Mouse (Mus musculus) forebrain, embryonic 14.5 days (tissue): ENCODE measurements around the gene Kpna7. TPM values are rescaled to one million over a fixed set of nuclear protein-coding genes. Genes with fewer than 3 reads are reported as not detected.
"Not testable (repeated sequence)": the region's sequence is repeated elsewhere in the genome, so short reads cannot be mapped to it uniquely, and the experiment has no call there.

Experiments
- ATAC-seq: fragments of 200-750 bp; cut with Nextera tagmentation; 2 replicates; pipeline ENCODE4 v1.8.0; 2017; ENCODE audit warnings: mild to moderate bottlenecking, moderate library complexity
- DNase-seq: peaks from one replicate; pipeline ENCODE4 v3.0.0-alpha.2; 2015; ENCODE audit warnings: low spot score
- H3K27ac ChIP-seq: fragments of 300-500 bp; sonication (generic); 2 replicates; pipeline ENCODE4 v1.5.1; 2014; ENCODE audit warnings: low read depth, mild to moderate bottlenecking, control low read depth, low read length, moderate library complexity
- H3K27me3 ChIP-seq: fragments of 300-500 bp; sonication (generic); replicated peaks from 2 replicates; pipeline ENCODE4 v1.6.1; 2014; ENCODE audit warnings: low read length, control low read depth, mixed read lengths; ENCODE audit not compliant: control insufficient read depth, insufficient read depth
- H3K36me3 ChIP-seq: fragments of 300-500 bp; sonication (generic); 2 replicates; pipeline ENCODE4 v1.6.1; 2014; ENCODE audit warnings: low read length, control low read depth; ENCODE audit not compliant: control insufficient read depth, insufficient read depth
- H3K4me1 ChIP-seq: fragments of 300-500 bp; sonication (generic); 2 replicates; pipeline ENCODE4 v1.6.1; 2014; ENCODE audit warnings: antibody characterized with exemption, low read length, control low read depth; ENCODE audit not compliant: control insufficient read depth, insufficient read depth
- H3K4me2 ChIP-seq: fragments of 300-500 bp; sonication (generic); 2 replicates; pipeline ENCODE4 v1.6.1; 2014; ENCODE audit warnings: mild to moderate bottlenecking, control low read depth, low read length
- H3K4me3 ChIP-seq: fragments of 300-500 bp; sonication (generic); 2 replicates; pipeline ENCODE4 v1.5.1; 2014; ENCODE audit warnings: low read depth, low read length, control low read depth
- H3K9ac ChIP-seq: fragments of 300-500 bp; sonication (generic); 2 replicates; pipeline ENCODE4 v1.6.1; 2014; ENCODE audit warnings: mild to moderate bottlenecking, low read length, control low read depth, moderate library complexity
- H3K9me3 ChIP-seq: fragments of 300-500 bp; sonication (generic); replicated peaks from 2 replicates; pipeline ENCODE4 v1.6.1; 2016; ENCODE audit warnings: low read length, control low read depth, mixed read lengths; ENCODE audit not compliant: control insufficient read depth
- WGBS: fragments of 180-500 bp; shearing (Covaris S2); extraction: QIAGEN DNeasy Blood & Tissue Kit; methylation state at CpG from one replicate; pipeline ENCODE4 v1.1.7; 2014; 5-methylcytosine and 5-hydroxymethylcytosine counted together
- polyA plus RNA-seq: library from polyadenylated mRNA; unstranded; fragments of >200 nt; fragmentation: Nextera tagmentation; extraction: Ambion mirVana; gene quantifications from 2 replicates; pipeline ENCODE4 v1.2.1, GENCODE M21; 2014

Kpna7 gene
- polyA plus RNA-seq, 1 experiment from 2014 or later, result not detected

GRCm38 (mm10) chr5:145030476-145030875 is 53.4 kb downstream of the Kpna7 start:
- not testable (repeated sequence) for H3K9ac ChIP-seq

GRCm38 (mm10) chr5:145020712-145021111 is 63.1 kb downstream of the Kpna7 start:
- 81% methylated on average over 1 of the region's 1 CpGs for WGBS
- not testable (repeated sequence) for DNase-seq, H3K9me3 ChIP-seq, H3K4me3 ChIP-seq, H3K27me3 ChIP-seq, H3K9ac ChIP-seq, ATAC-seq, H3K27ac ChIP-seq, H3K4me2 ChIP-seq, H3K36me3 ChIP-seq, H3K4me1 ChIP-seq

More at GRCm38 (mm10) chr5:145030476-145030875, 53.4 kb downstream of the Kpna7 start:
- H3K4me1 ChIP-seq, H3K9me3 ChIP-seq, H3K27ac ChIP-seq, DNase-seq, H3K36me3 ChIP-seq, H3K4me2 ChIP-seq, H3K27me3 ChIP-seq, H3K4me3 ChIP-seq, ATAC-seq: not testable (repeated sequence)
- 81% methylated on average over 1 of the region's 1 CpGs for WGBS

GRCm38 (mm10) chr5:145020254-145020653 is 63.6 kb downstream of the Kpna7 start:
- 33% methylated on average over 1 of the region's 1 CpGs for WGBS
- DNase-seq, ATAC-seq, H3K27ac ChIP-seq, H3K4me3 ChIP-seq, H3K9ac ChIP-seq, H3K36me3 ChIP-seq, H3K4me2 ChIP-seq, H3K27me3 ChIP-seq, H3K4me1 ChIP-seq, H3K9me3 ChIP-seq: not testable (repeated sequence)

- not testable (repeated sequence) for H3K4me1 ChIP-seq, ATAC-seq, H3K4me3 ChIP-seq, H3K9me3 ChIP-seq, H3K27me3 ChIP-seq, H3K36me3 ChIP-seq, H3K27ac ChIP-seq, H3K9ac ChIP-seq, H3K4me2 ChIP-seq, DNase-seq
- 28% methylated on average over 1 of the region's 2 CpGs for WGBS
Measured at GRCm38 (mm10) chr5:145016761-145017160, 67.1 kb downstream of the Kpna7 start.

GRCm38 (mm10) chr5:145014278-145014677 is 69.6 kb downstream of the Kpna7 start:
- no peak overlapping the region for H3K4me2 ChIP-seq
- no peak for ATAC-seq
- 80% methylated on average over 1 of the region's 1 CpGs for WGBS

GRCm38 (mm10) chr5:145008878-145009659 is 74.8 kb downstream of the Kpna7 start:
- H3K4me1 ChIP-seq, result no peaks in the 10 kb centered on the region
- H3K4me2 ChIP-seq, result no peak overlapping the region
- WGBS, result 94% methylated on average over 15 of the region's 15 CpGs
- DNase-seq (no peak), ATAC-seq (no peak)
- no peaks in the 10 kb centered on the region for H3K27me3 ChIP-seq
- no peaks in the 10 kb centered on the region for H3K36me3 ChIP-seq
- no peaks in the 10 kb centered on the region for H3K9me3 ChIP-seq
- H3K27ac ChIP-seq, result no peak overlapping the region
- H3K9ac ChIP-seq, result no peak overlapping the region
- no peak overlapping the region for H3K4me3 ChIP-seq

More at GRCm38 (mm10) chr5:145014278-145014677, 69.6 kb downstream of the Kpna7 start:
- no peak overlapping the region for H3K9ac ChIP-seq
- H3K4me3 ChIP-seq, result no peak overlapping the region
- no peaks in the 10 kb centered on the region for H3K36me3 ChIP-seq
- DNase-seq, result no peak
- H3K4me1 ChIP-seq, result no peaks in the 10 kb centered on the region
- H3K27ac ChIP-seq, result no peak overlapping the region
- no peaks in the 10 kb centered on the region for H3K27me3 ChIP-seq
- no peaks in the 10 kb centered on the region for H3K9me3 ChIP-seq

GRCm38 (mm10) chr5:145005596-145005995 is 78.2 kb downstream of the Kpna7 start:
- H3K4me3 ChIP-seq, result no peak overlapping the region
- H3K9ac ChIP-seq, result no peak overlapping the region
- no peaks in the 10 kb centered on the region for H3K27me3 ChIP-seq
- no peak for DNase-seq
- no peaks in the 10 kb centered on the region for H3K9me3 ChIP-seq
- no peaks in the 10 kb centered on the region for H3K4me1 ChIP-seq
- ATAC-seq, result no peak
- 87% methylated on average over 6 of the region's 6 CpGs for WGBS
- H3K36me3 ChIP-seq, result no peaks in the 10 kb centered on the region
- H3K27ac ChIP-seq, result no peak overlapping the region
- H3K4me2 ChIP-seq, result no peak overlapping the region

- ATAC-seq, result no peak
- WGBS, result 84% methylated on average over 9 of the region's 9 CpGs
- no peak for DNase-seq
- H3K27me3 ChIP-seq, result no peaks in the 10 kb centered on the region
- H3K36me3 ChIP-seq, result no peaks in the 10 kb centered on the region
- no peak overlapping the region for H3K27ac ChIP-seq
- no peaks in the 10 kb centered on the region for H3K9me3 ChIP-seq
- H3K4me3 ChIP-seq, result no peak overlapping the region
- H3K9ac ChIP-seq, result no peak overlapping the region
- no peak overlapping the region for H3K4me2 ChIP-seq
- H3K4me1 ChIP-seq, result no peaks in the 10 kb centered on the region
Measured at GRCm38 (mm10) chr5:145004495-145004894, 79.3 kb downstream of the Kpna7 start.

- ATAC-seq (no peak), DNase-seq (no peak)
- Histone ChIP-seq H3K9ac (no peak overlapping the region), H3K4me2 (no peak overlapping the region), H3K4me1 (no peaks in the 10 kb centered on the region), H3K9me3 (no peaks in the 10 kb centered on the region), H3K27me3 (no peaks in the 10 kb centered on the region), H3K36me3 (no peaks in the 10 kb centered on the region), H3K27ac (no peak overlapping the region), H3K4me3 (no peak overlapping the region)
- 82% methylated on average over 3 of the region's 3 CpGs for WGBS
Measured at GRCm38 (mm10) chr5:145003362-145003761, 80.5 kb downstream of the Kpna7 start.
